Mouse (Mus musculus) cortical plate, adult 2 months (tissue): ENCODE results near the gene Adamts20.

ENCODE experiments used
- CTCF ChIP-seq: fragments of 200-500 bp; IDR thresholded peaks from 2 replicates; pipeline ENCODE4 v1.5.1; 2011; ENCODE audit warnings: mild to moderate bottlenecking, control low read depth, low read length; ENCODE audit not compliant: insufficient read depth; ENCODE audit errors: extremely low read depth
- POLR2A ChIP-seq: fragments of 200-500 bp; IDR thresholded peaks from 2 replicates; pipeline ENCODE4 v1.6.1; 2011; ENCODE audit warnings: mild to moderate bottlenecking, low read length, control low read depth; ENCODE audit not compliant: insufficient read depth; ENCODE audit errors: extremely low read depth

GRCm38 (mm10) chr15:94239637-94240036, 225.6 kb downstream of the Adamts20 start:
- TF ChIP-seq POLR2A, result no peak
- TF ChIP-seq CTCF, result no peak
